Mouse (Mus musculus): ENCODE results near the gene Upk2.
"Not testable (repeated sequence)": the region's sequence is repeated elsewhere in the genome, so short reads cannot be mapped to it uniquely, and the experiment has no call there.

The Upk2 gene

GRCm38 (mm10) chr9:44468800-44469199, 14.0 kb upstream of the Upk2 start:
- DNase-seq (ENCODE audit: low read depth in 2 of 2, low spot score in 2 of 2), result no peak

DNA sequence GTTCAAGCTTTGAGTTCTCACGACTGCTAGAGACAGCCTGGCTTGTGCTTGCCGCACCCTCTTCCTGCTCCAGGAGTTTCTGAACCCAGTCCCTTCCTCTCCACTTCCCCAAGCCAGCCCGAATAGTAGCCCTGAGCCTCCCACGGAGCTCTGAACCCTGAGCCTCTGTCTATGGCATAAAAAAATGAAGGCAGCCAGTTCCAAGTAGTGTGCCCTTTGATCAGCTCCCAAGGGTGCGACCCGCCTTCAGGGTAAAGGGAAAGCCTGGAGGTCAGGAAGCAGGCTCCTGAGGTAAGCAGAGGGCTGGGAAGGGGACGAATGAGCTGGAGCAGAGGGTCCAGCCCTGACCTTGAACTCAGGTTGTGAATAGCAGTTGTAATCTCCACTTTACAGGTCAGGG, 13.4 kb upstream of the Upk2 start:
- no peak for DNase-seq (ENCODE audit: low read depth in 2 of 2, low spot score in 2 of 2)

- DNase-seq (ENCODE audit: low read depth in 2 of 2, low spot score in 2 of 2), result no peak
These were observed 7.2 kb upstream of the Upk2 start for GRCm38 (mm10) chr9:44461950-44462349.

GRCm38 (mm10) chr9:44457035-44457742, 2.4 kb upstream of the Upk2 start:
- DNase-seq (ENCODE audit: low read depth in 2 of 2, low spot score in 2 of 2), result no peak

GRCm38 (mm10) chr9:44454132-44454890, 465 bp downstream of the Upk2 start:
- peak; percentile 84 to 88 for DNase-seq (ENCODE audit: low read depth in 2 of 2, low spot score in 2 of 2)

DNA sequence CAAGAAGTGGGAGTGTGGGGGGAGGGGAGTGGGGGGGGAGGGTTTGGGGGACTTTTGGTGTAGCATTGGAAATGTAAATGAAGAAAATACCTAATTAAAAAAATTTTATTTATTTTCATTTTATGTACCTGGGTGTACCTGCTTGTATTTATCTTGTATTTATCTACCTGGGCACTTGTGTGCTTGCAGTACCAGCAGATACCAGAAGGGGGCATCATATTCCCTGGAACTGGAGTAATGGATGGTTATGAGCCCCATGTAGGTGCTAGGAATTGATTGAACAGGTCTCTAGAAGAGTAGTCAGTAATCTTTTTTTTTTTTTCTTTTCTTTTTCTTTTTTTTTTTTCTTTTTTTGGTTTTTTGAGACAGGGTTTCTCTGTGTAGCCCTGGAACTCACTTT, 4.4 kb downstream of the Upk2 start:
- peak; percentile 30 to 40 for DNase-seq (ENCODE audit: low read depth in 2 of 2, low spot score in 2 of 2)

DNA sequence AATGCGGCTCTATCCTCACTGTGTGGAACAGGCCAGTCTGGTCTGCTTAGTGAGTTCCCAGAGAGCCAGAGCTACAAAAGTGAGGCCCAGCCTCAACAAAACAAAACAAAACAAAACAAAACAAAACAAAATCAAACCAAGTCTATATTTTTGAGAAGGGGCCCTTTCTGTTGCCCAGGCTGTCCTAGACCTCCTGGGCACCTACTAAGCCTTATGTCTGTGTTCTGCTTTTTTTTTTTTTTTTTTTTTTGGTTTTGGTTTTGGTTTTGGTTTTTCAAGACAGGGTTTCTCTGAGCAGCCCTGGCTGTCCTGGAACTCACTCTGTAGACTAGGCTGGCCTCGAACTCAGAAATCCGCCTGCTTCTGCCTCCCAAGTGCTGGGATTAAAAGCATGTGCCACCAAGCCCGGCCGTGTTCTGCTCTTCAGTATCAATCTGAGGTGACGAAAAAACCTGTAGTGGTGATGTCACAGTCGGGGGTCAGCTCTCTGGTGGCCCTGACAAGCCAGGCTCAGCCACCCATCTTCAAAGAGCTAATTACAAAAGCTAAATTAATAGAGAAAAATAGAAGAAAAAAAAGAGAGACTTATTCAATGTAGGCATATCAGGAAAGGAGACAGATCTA, 10.3 kb downstream of the Upk2 start:
- DNase-seq (ENCODE audit: low read depth in 2 of 2, low spot score in 2 of 2), result not testable (repeated sequence)

GRCm38 (mm10) chr9:44440961-44441360, 13.8 kb downstream of the Upk2 start, which contains the start of gene Foxr1:
Gene Foxr1, minus strand, starts transcription at chr9:44441136.
- DNase-seq (ENCODE audit: low read depth in 2 of 2, low spot score in 2 of 2), result no peak

DNA sequence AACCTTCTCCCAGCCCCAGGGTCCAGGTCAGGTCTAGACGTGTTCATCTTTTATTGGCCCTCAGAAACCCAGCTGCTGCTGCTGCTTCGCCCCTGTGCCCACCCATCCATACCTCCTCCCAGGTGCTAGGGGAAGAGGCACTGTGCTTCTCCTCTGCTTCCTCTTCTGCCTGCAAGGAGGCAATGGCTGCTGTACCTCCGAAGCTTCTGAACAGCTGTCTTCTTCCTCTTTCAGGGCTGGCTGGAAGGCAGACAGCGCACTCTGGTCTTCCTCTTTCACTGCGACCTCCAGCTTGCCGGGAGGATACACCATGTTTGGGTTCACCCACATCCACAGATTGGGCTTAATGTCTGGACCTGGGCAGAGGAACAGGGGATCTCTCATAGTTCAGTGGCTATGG, 19.0 kb downstream of the Upk2 start:
- DNase-seq (ENCODE audit: low read depth in 2 of 2, low spot score in 2 of 2), result no peak

DNA sequence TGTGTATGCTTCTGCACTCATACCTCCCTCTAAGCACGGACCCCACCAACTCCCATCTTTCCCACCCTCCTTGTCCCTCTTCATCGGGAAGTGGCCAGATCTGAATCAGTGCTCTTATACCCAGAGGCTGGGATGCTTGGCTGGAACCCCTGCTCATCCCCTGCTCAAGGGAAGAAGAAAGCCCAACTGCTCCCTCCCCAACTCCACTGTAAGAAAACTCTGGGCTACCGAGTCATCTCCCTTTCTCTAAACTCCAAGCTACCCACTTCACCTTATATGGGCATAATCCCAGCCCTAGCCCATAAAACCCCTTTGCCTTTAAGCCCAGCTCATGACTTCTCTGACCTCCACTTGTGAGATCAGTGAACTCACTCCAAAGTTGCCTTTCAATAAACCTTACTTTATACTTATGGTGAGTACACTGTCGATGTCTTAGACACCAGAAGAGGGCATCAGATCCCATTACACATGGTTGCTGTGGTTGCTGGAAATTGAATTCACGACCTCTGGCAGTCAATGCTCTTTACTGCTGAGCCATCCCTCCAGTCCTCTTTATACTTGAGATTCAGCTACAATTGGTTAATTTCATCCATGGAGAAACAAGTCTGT, 22.1 kb downstream of the Upk2 start:
- DNase-seq (ENCODE audit: low read depth in 2 of 2, low spot score in 2 of 2), result no peak

GRCm38 (mm10) chr9:44423576-44423975, 31.2 kb downstream of the Upk2 start:
- DNase-seq (ENCODE audit: low read depth in 2 of 2, low spot score in 2 of 2), result no peak

DNA sequence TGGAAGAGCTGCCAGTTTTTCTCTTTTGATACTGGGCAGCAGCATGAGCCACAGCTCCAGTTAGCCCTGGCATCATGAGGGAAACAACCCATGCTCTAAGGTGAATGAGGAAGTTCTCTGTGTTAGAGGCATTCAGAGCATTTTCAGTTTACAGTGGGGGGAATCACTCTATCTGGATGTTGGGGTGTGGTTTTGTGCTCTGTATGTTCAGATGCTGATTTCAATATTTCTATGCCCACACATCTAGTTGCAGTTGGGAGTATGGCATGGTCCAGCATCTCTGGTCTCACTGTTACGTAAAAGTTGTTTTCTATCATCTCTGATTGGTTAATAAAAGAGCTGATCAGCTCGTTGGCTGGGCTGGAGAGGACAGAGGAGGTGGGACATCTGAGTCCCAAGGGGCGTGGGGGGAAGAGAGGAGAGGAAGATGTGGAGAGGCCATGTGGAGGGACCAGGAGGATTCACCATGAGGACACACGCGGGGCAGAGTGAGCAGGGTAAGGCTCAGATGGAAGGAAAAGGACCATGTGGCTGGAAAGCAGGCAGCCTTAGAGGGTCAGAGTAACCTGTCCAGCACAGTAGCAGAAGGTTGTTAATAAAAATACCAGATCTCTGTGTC, 34.4 kb downstream of the Upk2 start:
- no peak for DNase-seq (ENCODE audit: low read depth in 2 of 2, low spot score in 2 of 2)

DNA sequence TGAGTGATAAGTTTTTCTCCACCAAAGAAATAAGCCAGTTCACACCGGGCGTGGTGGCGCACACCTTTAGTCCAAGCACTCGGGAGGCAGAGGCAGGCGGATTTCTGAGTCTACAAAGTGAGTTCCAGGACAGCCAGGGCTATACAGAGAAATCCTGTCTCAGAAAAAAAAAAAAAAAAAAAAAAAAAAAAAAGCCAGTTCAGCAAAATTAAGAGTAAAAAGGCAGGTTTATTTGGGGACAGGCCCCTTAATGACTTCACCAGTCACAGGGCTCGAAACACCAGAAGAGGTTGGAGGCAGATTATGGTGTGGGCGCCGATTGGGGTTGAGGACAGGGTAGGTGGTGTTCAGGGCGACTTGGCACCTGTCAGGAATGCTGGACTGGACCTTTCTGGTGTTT, 35.0 kb downstream of the Upk2 start:
- not testable (repeated sequence) for DNase-seq (ENCODE audit: low read depth in 2 of 2, low spot score in 2 of 2)

DNA sequence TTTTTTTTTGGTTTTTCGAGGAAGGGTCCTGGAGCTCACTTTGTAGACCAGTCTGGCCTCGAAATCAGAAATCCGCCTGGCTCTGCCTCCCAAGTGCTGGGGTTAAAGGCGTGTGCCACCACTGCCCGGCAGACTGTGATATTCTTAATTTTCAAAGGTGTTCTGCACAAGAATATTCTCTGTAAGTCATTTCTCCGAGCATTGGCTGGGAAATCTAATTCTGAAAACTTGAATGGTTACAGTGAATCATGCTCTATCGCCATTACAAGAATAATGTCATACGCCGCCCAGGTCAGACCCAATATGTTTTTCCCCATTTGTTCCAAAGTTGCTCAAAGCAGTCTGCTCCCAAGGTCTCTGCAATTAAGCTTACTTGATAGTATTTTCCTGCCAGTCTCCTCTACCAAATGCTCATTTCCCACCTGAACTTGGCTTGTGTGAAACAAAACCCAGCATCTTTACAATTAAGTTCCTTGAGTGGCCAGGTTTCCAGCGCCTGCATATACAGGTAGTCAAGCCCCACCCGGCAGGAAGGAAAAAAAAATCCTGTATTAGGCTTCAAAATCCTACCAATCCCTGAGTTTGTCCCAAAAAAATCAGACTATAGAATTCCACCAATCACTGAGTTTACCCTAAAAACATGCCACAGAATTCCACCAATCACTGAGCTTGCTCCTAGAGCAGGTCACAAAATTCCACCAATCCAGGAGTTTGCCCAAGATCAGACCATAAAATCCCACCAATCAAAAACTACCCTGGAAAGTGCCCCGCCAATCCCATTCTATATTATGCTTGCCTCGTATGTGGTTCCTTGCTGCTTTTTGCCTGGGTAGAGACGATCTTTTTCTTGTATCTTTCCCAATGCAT, 36.0 kb downstream of the Upk2 start, which contains the start of gene Ccdc84:
Gene Ccdc84, minus strand, starts transcription at position 51 of the 867 bp plus-strand sequence.
- no peak for DNase-seq (ENCODE audit: low read depth in 2 of 2, low spot score in 2 of 2)

DNA sequence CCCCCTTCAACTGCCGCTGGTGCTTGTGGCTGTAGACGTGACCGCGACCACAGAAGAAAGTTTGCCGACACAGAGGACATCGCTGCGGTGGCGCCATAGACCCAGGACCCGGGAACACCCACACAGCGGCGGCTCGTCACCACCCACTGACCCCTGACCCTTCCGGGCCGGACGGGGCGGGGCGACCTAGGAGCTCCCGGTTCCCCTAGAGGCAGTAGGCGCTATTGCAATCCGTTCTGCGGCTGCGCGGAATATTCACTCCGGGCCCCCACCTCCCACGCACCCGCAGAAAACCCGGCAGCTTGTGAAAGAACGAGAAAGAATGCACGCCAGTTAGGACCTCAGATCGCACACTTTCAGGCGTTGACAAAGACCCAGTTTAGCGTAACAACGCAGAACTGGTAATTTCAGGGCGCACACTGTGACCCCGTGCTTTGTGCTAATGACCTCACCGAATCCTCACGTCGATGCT, 36.8 kb downstream of the Upk2 start:
- peak; percentile 85 to 89 for DNase-seq (ENCODE audit: low read depth in 2 of 2, low spot score in 2 of 2)

GRCm38 (mm10) chr9:44417156-44417891, 37.5 kb downstream of the Upk2 start:
- DNase-seq (ENCODE audit: low read depth in 2 of 2, low spot score in 2 of 2), result no peak

DNA sequence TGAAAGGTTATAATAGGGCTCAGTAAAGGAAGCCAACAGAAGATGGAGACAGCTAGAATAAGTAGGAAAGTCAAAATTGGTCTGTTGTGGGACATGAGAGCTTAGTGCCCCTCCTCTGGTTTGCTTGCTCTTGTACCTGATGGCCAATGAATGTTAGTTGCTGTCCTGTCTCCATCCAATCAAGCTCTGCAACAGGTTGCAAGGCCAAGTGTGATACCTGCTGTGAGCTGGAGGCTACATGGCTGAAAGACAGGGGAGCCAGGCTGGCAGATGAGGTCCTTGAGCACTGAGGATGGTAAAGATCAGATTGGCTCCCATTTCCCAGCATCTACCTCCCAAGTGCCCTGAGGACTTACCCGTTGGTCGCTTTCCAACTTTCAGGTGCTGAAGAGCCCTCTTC, 42.0 kb downstream of the Upk2 start:
- no peak for DNase-seq (ENCODE audit: low read depth in 2 of 2, low spot score in 2 of 2)

DNA sequence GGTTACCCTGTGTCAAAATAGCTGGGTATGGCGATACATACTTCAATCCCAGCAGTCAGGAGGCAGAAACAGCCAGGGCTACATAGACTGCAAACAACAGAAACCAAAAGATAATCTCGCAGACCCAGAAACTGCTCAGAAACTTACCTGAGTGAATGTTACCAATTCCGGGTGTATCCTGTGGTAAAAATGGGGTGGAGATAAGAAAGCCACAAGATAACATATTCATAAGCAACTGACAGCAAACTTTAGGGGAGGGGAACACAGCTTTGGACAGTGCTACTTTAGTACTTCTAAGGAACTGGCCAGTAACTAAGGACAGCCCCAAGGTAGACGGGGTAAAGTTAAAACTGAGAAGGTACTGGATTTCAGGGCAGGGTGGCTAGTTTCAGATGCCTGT, 42.5 kb downstream of the Upk2 start:
- no peak for DNase-seq (ENCODE audit: low read depth in 2 of 2, low spot score in 2 of 2)

- no peak for DNase-seq (ENCODE audit: low read depth in 2 of 2, low spot score in 2 of 2)
These were observed 43.1 kb downstream of the Upk2 start for GRCm38 (mm10) chr9:44411601-44412130.
